Mouse (Mus musculus) limb, embryonic 11.5 days (tissue): ENCODE data around the gene Rtn4ip1. TPM values are rescaled to one million over a fixed set of nuclear protein-coding genes. Genes with fewer than 3 reads are reported as not detected.
"Not testable (repeated sequence)": the region's sequence is repeated elsewhere in the genome, so short reads cannot be mapped to it uniquely, and the experiment has no call there.

Experiments used
- ATAC-seq: fragments of 200-750 bp; cut with Nextera tagmentation; 2 replicates; pipeline ENCODE4 v1.8.0; 2017; ENCODE audit warnings: low read depth; ENCODE audit not compliant: insufficient number of reproducible peaks, low FRiP score, low TSS enrichment
- DNase-seq: peaks from one replicate; pipeline ENCODE4 v3.0.0-alpha.2; 2015; ENCODE audit warnings: low spot score
- H3K27ac ChIP-seq: fragments of 300-500 bp; sonication (generic); replicated peaks from 2 replicates; pipeline ENCODE4 v1.5.1; 2014; ENCODE audit warnings: low read depth, mild to moderate bottlenecking, low read length
- H3K27me3 ChIP-seq: fragments of 300-500 bp; sonication (generic); 2 replicates; pipeline ENCODE4 v1.6.1; 2014; ENCODE audit warnings: mild to moderate bottlenecking, low read length, mixed read lengths; ENCODE audit not compliant: control insufficient read depth, insufficient read depth
- H3K36me3 ChIP-seq: fragments of 300-500 bp; sonication (generic); 2 replicates; pipeline ENCODE4 v1.6.1; 2014; ENCODE audit warnings: mild to moderate bottlenecking, low read length, moderate library complexity, mixed read lengths; ENCODE audit not compliant: control insufficient read depth, insufficient read depth
- H3K4me1 ChIP-seq: fragments of 300-500 bp; sonication (generic); 2 replicates; pipeline ENCODE4 v1.6.1; 2014; ENCODE audit warnings: low read length, mixed read lengths; ENCODE audit not compliant: control insufficient read depth, insufficient read depth
- H3K4me2 ChIP-seq: fragments of 300-500 bp; sonication (generic); 2 replicates; pipeline ENCODE4 v1.6.1; 2014; ENCODE audit warnings: low read depth, mild to moderate bottlenecking, moderate library complexity; ENCODE audit not compliant: severe bottlenecking
- H3K4me3 ChIP-seq: fragments of 300-500 bp; sonication (generic); 2 replicates; pipeline ENCODE4 v1.5.1; 2014; ENCODE audit warnings: low read depth, low read length
- H3K9ac ChIP-seq: fragments of 300-500 bp; sonication (generic); 2 replicates; pipeline ENCODE4 v1.6.1; 2014; ENCODE audit warnings: mild to moderate bottlenecking, low read length
- H3K9me3 ChIP-seq: fragments of 300-500 bp; sonication (generic); 2 replicates; pipeline ENCODE4 v1.6.1; 2016; ENCODE audit warnings: low read length; ENCODE audit not compliant: control insufficient read depth
- WGBS: fragments of 180-500 bp; shearing (Covaris S2); extraction: QIAGEN DNeasy Blood & Tissue Kit; methylation state at CpG from one replicate; pipeline ENCODE4 v1.1.7; 2014; 5-methylcytosine and 5-hydroxymethylcytosine counted together
- polyA plus RNA-seq: library from polyadenylated mRNA; unstranded; fragments of >200 nt; fragmentation: Nextera tagmentation; extraction: Ambion mirVana; gene quantifications from 2 replicates; pipeline ENCODE4 v1.2.1, GENCODE M21; 2014

Gene Rtn4ip1
- polyA plus RNA-seq, 1 experiment from 2014 or later = 19.1 TPM

DNA sequence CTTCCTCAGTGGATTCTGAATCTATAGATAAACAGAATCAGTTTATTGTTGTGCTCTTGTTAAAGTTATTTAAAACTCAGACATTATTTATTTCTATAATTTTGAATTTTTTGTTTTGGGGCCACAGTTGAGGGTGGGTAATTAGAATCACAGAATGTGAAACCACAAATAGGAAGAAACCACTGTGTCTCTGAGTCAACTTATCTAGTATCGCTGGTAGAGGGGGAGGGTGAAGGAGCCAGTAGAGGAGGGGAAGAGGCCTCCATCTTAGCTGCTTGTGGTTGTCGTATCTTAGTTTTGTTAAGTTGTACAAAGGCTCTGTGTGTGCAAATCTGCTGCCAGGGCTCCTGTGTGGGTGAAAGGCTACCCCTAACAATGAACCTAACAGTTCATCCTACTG lies 15.1 kb downstream of the Rtn4ip1 start:
- no peaks in the 10 kb centered on the region for H3K4me1 ChIP-seq
- no peaks in the 10 kb centered on the region for H3K27me3 ChIP-seq
- H3K27ac ChIP-seq = no peak overlapping the region
- WGBS = 100% methylated on average over 2 of the region's 2 CpGs
- no peaks in the 10 kb centered on the region for H3K9me3 ChIP-seq
- H3K36me3 ChIP-seq = no peaks in the 10 kb centered on the region
- no peak for DNase-seq
- no peak overlapping the region for H3K4me3 ChIP-seq
- H3K4me2 ChIP-seq = no peak overlapping the region
- ATAC-seq = no peak
- H3K9ac ChIP-seq = no peak overlapping the region

DNA sequence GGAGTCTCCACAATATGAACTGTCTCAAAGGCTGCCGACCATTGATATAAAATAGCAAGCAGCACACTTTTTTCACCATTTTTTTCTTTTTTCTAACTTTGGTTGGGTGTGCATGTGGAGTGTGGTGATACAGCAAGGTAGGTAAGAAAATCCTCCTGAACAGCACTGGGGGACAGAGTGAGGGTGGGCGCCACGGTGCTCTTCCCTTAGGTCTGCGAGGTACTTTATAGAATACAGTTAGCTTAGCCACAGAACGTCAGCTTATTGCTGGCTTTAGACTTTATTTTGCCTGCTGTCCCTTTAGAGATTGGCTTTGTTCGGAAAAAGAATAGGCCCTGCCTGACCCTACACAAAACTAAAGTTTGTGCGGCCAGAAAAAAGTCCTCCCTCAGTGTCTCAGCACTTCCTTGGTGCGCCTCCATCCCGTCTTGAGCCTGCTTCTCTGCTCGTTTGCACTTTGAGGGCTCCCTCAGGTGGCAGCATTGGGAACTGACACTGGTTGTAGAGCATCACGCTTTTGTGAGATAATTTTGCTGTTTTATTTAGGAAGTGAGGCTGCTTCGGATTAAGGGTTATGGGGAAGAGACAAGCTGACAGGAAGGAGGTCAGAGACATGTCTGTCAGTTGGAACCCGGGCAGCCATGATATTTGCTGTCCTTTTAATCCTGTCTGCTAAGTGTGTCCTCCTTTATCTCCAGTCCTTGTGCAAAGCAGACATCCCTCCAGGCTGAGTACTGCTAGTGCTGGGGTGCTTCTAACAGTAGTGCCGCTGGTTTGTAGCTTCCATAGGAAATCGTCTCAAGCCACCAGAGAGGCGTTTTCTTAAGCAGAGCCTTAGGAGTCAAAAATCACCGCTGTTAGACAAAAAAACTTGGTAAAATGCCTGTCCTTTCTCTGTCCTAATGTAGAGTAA lies 17.3 kb downstream of the Rtn4ip1 start:
- DNase-seq = peak; percentile 92
- Histone ChIP-seq H3K4me3 (no peak overlapping the region), H3K9ac (no peak overlapping the region), H3K27ac (no peak overlapping the region), H3K4me1 (no peaks in the 10 kb centered on the region), H3K36me3 (no peaks in the 10 kb centered on the region), H3K4me2 (no peak overlapping the region), H3K27me3 (no peaks in the 10 kb centered on the region), H3K9me3 (no peaks in the 10 kb centered on the region)
- WGBS = 44% methylated on average over 17 of the region's 17 CpGs
- ATAC-seq = no peak

DNA sequence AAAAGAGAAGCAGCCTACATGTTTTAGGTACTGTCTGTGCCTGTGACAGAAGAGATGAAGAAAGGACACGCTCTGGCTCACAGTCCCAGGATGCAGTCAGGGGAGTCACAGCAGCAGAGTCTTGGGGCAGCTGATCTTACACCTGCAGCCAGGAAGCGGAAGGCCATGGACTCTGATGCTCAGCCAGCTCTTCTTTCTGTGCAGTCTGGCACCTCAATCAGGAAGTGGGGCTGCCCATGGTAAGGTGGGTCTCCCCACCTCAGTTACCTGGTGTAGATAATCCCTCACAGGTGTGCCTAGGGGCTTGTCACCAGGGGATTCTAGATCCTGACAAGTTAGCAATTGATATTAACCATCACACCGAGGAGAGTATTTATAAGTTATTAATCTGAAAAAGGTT lies 21.5 kb downstream of the Rtn4ip1 start:
- Histone ChIP-seq H3K9ac (no peak overlapping the region), H3K27me3 (no peaks in the 10 kb centered on the region), H3K4me1 (no peaks in the 10 kb centered on the region), H3K4me3 (no peak overlapping the region), H3K4me2 (no peak overlapping the region), H3K27ac (no peak overlapping the region), H3K36me3 (no peaks in the 10 kb centered on the region), H3K9me3 (no peaks in the 10 kb centered on the region)
- 93% methylated on average over 3 of the region's 3 CpGs for WGBS
- no peak for ATAC-seq
- DNase-seq = no peak

DNA sequence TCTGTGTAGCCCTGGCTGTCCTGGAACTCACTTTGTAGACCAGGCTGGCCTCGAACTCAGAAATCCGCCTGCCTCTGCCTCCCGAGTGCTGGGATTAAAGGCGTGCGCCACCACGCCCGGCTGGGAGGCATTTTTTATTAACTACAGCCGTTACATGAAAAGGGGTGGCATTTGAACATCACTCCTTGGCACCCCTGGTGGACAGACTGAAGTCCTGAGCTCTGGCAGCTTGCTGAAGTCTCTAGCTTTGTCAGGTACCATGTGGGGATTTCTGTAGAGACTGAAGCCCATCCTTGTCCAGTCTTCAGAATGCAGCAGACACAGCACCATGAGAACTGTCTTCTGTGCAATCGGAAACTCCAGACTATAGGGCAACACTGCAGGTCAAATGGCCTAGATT lies 24.2 kb downstream of the Rtn4ip1 start:
- not testable (repeated sequence) for H3K27ac ChIP-seq, H3K4me1 ChIP-seq, DNase-seq, H3K9ac ChIP-seq, H3K36me3 ChIP-seq, H3K4me2 ChIP-seq, H3K27me3 ChIP-seq, H3K9me3 ChIP-seq, ATAC-seq, H3K4me3 ChIP-seq
- 93% methylated on average over 9 of the region's 9 CpGs for WGBS

DNA sequence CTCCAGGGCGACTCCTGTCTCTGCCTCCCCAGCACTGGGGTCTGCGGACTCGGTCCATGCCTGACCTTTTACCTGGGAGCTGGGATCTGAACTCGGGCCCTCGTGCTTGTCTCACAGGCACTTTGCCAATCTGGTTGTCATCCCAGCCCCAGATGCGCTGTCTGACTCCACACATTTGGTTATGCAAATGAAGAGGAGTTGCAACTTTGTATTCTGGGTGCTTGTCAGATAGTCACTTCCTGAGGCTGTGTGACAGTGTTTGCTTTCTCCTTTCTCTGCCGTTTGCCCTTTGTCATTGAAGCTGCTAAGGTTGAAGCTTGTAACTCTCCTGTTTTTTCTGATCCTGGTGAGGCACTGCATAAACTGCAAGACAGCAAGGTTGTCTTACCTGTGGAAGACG lies 26.1 kb downstream of the Rtn4ip1 start:
- Histone ChIP-seq H3K4me3 (no peak overlapping the region), H3K27ac (no peak overlapping the region), H3K4me2 (no peak overlapping the region), H3K4me1 (no peaks in the 10 kb centered on the region), H3K27me3 (no peaks in the 10 kb centered on the region), H3K9ac (no peak overlapping the region), H3K36me3 (0 out of 2 replicates have a peak, but pooled peaks cover 2% of the 10 kb centered on the region), H3K9me3 (no peaks in the 10 kb centered on the region)
- ATAC-seq = no peak
- WGBS = 84% methylated on average over 8 of the region's 8 CpGs
- DNase-seq = no peak

DNA sequence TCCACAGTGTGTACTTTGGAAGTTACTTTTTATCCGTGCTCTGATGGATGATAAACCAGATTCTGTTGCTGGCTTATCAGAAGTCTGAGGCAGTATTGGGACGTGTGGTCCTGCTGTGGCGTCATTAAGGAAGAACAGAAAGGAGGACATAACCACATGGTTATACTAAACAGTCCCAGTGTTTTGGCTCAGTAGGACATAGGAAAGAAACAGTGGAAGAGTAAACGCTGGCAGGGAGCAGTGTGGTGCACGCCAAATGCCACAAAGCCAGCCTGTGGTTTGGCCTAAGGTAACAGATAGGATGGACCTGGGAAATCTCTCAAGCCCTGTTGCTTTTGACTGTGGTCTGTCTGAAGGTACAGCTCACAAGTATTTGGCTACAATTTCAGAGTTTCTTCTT lies 27.0 kb downstream of the Rtn4ip1 start:
- H3K4me3 ChIP-seq = no peak overlapping the region
- no peaks in the 10 kb centered on the region for H3K27me3 ChIP-seq
- H3K9ac ChIP-seq = no peak overlapping the region
- H3K9me3 ChIP-seq = no peaks in the 10 kb centered on the region
- 87% methylated on average over 5 of the region's 5 CpGs for WGBS
- no peak overlapping the region for H3K27ac ChIP-seq
- H3K4me1 ChIP-seq = no peaks in the 10 kb centered on the region
- 0 out of 2 replicates have a peak, but pooled peaks cover 2% of the 10 kb centered on the region for H3K36me3 ChIP-seq
- ATAC-seq = no peak
- DNase-seq = no peak
- no peak overlapping the region for H3K4me2 ChIP-seq

DNA sequence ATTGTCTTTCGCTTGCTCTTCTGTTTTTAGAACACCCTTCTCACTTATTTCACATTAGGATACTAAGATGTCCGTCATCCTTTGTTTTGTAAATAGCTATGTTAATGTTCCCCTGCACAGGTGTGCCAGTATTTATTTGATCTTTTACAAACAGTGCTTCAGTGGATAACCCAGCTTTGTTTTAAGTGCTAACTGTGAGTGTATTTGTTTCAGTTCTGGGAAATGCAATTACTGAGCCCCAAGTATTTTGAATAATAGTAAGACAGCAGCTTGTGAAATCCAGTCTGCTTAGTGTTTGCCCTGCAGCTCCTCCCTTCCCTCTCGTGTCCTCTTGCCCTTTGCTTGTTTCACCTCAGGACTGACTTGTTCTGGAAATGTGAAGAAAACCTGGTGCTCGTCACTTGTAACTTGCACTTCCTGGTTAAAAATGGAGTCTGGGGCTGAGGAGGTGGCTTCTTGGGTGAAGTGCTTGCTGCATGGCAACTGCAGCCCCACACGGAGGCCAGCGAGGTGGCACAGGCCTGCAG lies 37.6 kb downstream of the Rtn4ip1 start:
- H3K9me3 ChIP-seq = no peaks in the 10 kb centered on the region
- no peak overlapping the region for H3K27ac ChIP-seq
- DNase-seq (no peak), ATAC-seq (no peak)
- 76% methylated on average over 6 of the region's 6 CpGs for WGBS
- H3K27me3 ChIP-seq = no peaks in the 10 kb centered on the region
- no peak overlapping the region for H3K9ac ChIP-seq
- H3K4me3 ChIP-seq = no peak overlapping the region
- no peaks in the 10 kb centered on the region for H3K4me1 ChIP-seq
- H3K36me3 ChIP-seq = no peaks in the 10 kb centered on the region
- no peak overlapping the region for H3K4me2 ChIP-seq

DNA sequence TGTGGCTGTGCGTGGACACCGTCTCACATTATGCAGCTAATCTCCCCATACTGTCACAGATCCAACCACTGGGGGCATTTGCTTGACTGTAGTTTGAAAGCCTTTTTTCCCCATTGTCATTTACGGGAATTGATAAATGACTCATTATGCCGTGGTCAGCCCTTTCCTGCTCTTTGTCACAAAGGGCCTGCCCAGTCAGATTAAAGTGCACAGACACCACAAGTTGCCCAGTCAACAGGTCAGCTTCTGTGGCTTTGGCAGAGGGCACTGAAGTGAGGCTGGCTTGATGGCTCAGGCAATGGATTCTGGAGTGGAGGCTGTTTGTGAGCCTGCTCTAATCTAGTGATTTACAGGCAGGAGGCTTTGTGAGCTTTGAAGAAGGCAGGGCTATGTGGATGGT lies 42.1 kb downstream of the Rtn4ip1 start:
- DNase-seq (no peak), ATAC-seq (no peak)
- H3K9me3 ChIP-seq = no peaks in the 10 kb centered on the region
- H3K4me2 ChIP-seq = no peak overlapping the region
- no peaks in the 10 kb centered on the region; the same call in 1 of the 2 replicates for H3K36me3 ChIP-seq
- 79% methylated on average over 4 of the region's 4 CpGs for WGBS
- no peaks in the 10 kb centered on the region for H3K27me3 ChIP-seq
- no peak overlapping the region for H3K27ac ChIP-seq
- no peaks in the 10 kb centered on the region for H3K4me1 ChIP-seq
- H3K4me3 ChIP-seq = no peak overlapping the region
- no peak overlapping the region for H3K9ac ChIP-seq
